Mouse (Mus musculus): ENCODE results near the gene Krt33a. TPM values are rescaled to one million over a fixed set of nuclear protein-coding genes. Genes with fewer than 3 reads are reported as not detected.

The Krt33a gene
- polyA plus RNA-seq (2012; rRNA removed) = not detected in 2 replicates

DNA sequence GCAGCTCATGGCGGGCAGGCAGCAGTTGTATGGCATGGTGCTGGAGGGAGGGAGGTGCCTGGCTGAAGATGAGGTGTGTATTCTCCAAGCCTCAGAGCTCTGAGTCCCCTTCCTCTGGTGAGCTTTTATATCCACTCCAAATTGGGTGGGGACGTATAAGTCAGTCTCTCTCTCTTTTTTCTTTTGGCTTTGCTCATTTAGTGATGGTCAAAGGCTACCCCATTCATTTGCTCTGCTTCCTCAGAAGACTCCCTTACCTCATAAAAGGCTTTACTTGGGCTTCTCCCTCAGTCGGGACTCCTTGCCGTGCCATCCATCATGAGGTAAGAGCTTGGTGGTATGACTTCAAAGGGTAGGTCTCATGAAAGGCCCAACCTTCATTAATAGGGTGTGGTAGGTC is at the start of gene Krt33a:
TSS of gene Krt33a (minus strand) at position 101 of the 400 bp plus-strand sequence.
- no peak within 1 kb of the TSS for H3K27ac ChIP-seq (ENCODE audit: insufficient read depth, low read depth, low read length)
- WGBS = 67% methylated on average over 4 of the region's 4 CpGs

DNA sequence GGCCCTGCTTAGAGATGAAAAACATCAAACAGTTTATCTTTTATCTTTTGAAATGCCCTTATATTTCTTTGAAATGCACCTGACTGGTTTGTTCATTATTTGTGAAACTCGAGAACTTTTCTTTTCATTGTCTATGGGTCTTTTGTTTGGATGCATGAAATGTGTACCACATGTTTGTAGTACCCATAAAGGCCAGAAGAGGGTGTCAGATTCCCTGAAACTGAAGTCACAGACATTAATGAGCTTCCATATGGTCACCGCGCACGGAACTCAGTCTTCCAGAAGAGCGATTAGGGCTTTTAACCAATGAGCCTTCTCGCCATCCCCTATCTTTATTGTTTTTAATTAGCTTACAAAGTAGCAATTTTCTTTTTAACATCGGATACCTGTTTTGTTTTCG is 42.9 kb upstream of the Krt33a start:
- Histone ChIP-seq H3K27me3 (ENCODE audit: control insufficient read depth, insufficient read depth, low read length) (no peaks in the 10 kb centered on the region), H3K36me3 (ENCODE audit: control insufficient read depth, insufficient read depth, low read length) (no peaks in the 10 kb centered on the region), H3K4me3 (ENCODE audit: low read depth, low read length) (no peak overlapping the region), H3K27ac (ENCODE audit: insufficient read depth, low read depth, low read length) (no peak overlapping the region), H3K4me1 (ENCODE audit: control insufficient read depth, insufficient read depth, insufficient read length, low read length) (no peaks in the 10 kb centered on the region)
- no peak for TF ChIP-seq CTCF (IDR thresholded peaks at IDR 0.05; ENCODE audit: extremely low read depth, insufficient read length, insufficient replicate concordance, low read depth, low read length)
- no peak for TF ChIP-seq POLR2A (IDR thresholded peaks at IDR 0.05; ENCODE audit: low read depth, low read length)
- WGBS = 87% methylated on average over 8 of the region's 8 CpGs

More for the DNA sequence above, at the start of gene Krt33a:
- TF ChIP-seq CTCF (IDR thresholded peaks at IDR 0.05; ENCODE audit: extremely low read depth, insufficient read length, insufficient replicate concordance, low read depth, low read length) (no peak), POLR2A (IDR thresholded peaks at IDR 0.05; ENCODE audit: low read depth, low read length) (no peak)
- Histone ChIP-seq H3K4me3 (ENCODE audit: low read depth, low read length) (no peak within 1 kb of the TSS), H3K27me3 (ENCODE audit: control insufficient read depth, insufficient read depth, low read length) (no peaks in the 10 kb centered on the region), H3K36me3 (ENCODE audit: control insufficient read depth, insufficient read depth, low read length) (no peaks in the 10 kb centered on the region), H3K4me1 (ENCODE audit: control insufficient read depth, insufficient read depth, insufficient read length, low read length) (no peaks in the 10 kb centered on the region)

DNA sequence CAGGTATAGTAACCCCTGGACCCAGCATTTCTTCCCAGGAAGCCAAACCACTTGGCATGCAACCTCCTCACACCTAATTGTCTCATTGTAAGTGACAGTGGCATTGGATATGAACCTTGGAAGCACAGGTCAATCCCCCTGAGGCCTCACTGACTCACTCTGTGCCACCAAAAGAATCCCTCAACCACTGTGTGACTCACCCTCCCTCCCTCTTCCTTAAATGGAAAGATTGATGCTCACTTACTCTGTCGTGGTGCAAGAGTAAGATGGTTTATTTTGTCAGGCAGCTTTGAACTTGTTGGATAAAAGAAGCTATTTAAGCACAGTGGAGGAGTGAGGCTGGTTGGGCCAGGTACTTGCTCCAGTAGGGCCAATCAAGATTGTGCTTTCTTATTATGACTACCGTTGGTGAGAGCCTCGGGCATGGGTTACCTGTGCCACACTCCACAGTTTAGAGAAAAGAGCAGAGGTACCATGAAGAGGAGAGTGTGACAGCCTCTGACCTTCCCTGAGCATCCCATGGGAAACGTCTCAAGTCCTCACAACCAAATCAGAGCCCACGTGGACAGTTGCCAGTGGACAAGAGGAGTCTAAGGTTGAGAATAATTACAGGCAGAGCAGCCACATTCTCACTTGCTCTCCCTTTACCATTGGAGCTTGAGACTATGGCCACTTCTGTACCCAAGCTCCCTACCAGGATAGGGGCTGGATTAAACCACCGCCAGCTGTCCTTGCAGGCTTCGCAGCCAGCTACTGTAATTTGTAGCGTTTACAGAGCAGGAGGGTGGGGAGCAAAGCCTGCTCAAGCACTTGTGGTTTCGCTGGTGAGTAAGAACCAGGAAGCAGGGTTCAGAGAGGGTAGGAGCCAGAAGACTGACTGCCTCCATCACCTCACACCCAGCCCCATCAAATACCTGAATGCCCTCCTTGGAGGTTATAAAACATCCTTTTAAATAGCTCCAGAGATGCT is 40.0 kb upstream of the Krt33a start:
- no peak overlapping the region for H3K27ac ChIP-seq (ENCODE audit: insufficient read depth, low read depth, low read length)
- no peak overlapping the region for H3K4me3 ChIP-seq (ENCODE audit: low read depth, low read length)
- no peaks in the 10 kb centered on the region for H3K36me3 ChIP-seq (ENCODE audit: control insufficient read depth, insufficient read depth, low read length)
- WGBS = 43% methylated on average over 9 of the region's 9 CpGs
- TF ChIP-seq CTCF (IDR thresholded peaks at IDR 0.05; ENCODE audit: extremely low read depth, insufficient read length, insufficient replicate concordance, low read depth, low read length) (no peak), POLR2A (IDR thresholded peaks at IDR 0.05; ENCODE audit: low read depth, low read length) (no peak)
- H3K4me1 ChIP-seq (ENCODE audit: control insufficient read depth, insufficient read depth, insufficient read length, low read length) = no peaks in the 10 kb centered on the region
- no peaks in the 10 kb centered on the region for H3K27me3 ChIP-seq (ENCODE audit: control insufficient read depth, insufficient read depth, low read length)

DNA sequence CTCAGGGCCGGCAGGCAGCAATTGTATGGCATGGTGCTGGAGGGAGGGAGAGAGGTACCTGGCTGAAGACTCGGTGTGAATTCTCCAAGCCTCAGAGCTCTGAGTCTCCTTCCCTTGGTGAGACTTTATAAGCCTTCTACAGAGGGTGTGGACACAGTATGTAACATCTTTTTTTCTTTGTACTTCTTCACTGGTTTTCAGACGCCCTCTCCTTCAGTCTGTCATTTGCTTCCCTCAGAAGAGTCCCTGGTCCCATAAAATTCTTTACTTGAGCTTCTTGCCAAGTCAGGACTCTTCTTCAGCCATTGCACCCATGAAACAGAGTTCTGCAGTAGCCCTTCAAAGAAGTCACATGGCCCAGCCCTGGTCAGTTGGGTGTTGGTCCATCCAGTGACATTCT is 34.4 kb upstream of the Krt33a start, which contains the start of gene Krt31:
TSS of gene Krt31 (minus strand) at position 101 of the 400 bp plus-strand sequence.
- H3K27me3 ChIP-seq (ENCODE audit: control insufficient read depth, insufficient read depth, low read length) = no peaks in the 10 kb centered on the region
- TF ChIP-seq POLR2A (IDR thresholded peaks at IDR 0.05; ENCODE audit: low read depth, low read length) (no peak), CTCF (IDR thresholded peaks at IDR 0.05; ENCODE audit: extremely low read depth, insufficient read length, insufficient replicate concordance, low read depth, low read length) (no peak)
- H3K36me3 ChIP-seq (ENCODE audit: control insufficient read depth, insufficient read depth, low read length) = no peaks in the 10 kb centered on the region
- H3K4me1 ChIP-seq (ENCODE audit: control insufficient read depth, insufficient read depth, insufficient read length, low read length) = peaks cover 13% of the 10 kb centered on the region
- 89% methylated on average over 3 of the region's 3 CpGs for WGBS
- no peak within 1 kb of the TSS for H3K4me3 ChIP-seq (ENCODE audit: low read depth, low read length)
- no peak within 1 kb of the TSS for H3K27ac ChIP-seq (ENCODE audit: insufficient read depth, low read depth, low read length)

DNA sequence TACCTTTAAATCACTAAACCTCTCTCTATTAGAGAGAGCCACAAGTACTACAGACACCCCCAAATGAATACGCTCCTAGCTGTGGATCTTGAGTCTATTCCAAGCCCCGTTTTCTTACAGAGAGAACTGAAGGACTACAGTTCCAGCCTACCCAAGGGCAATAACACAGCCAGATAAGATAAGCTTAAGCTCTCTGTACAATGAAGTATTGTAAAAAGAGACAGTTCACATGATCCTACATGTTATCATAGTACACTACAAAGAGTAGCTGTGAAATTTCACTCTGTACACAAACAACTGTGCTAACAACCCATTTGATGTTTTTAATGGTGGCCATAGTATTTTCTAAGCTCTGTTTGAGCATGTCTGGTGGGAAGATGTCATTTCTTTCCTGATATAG is 31.2 kb upstream of the Krt33a start:
- Histone ChIP-seq H3K4me3 (ENCODE audit: low read depth, low read length) (no peak overlapping the region), H3K27ac (ENCODE audit: insufficient read depth, low read depth, low read length) (no peak overlapping the region), H3K36me3 (ENCODE audit: control insufficient read depth, insufficient read depth, low read length) (no peaks in the 10 kb centered on the region), H3K27me3 (ENCODE audit: control insufficient read depth, insufficient read depth, low read length) (no peaks in the 10 kb centered on the region), H3K4me1 (ENCODE audit: control insufficient read depth, insufficient read depth, insufficient read length, low read length) (peaks cover 13% of the 10 kb centered on the region)
- 24% methylated on average over 2 of the region's 2 CpGs for WGBS
- no peak for TF ChIP-seq POLR2A (IDR thresholded peaks at IDR 0.05; ENCODE audit: low read depth, low read length)
- no peak for TF ChIP-seq CTCF (IDR thresholded peaks at IDR 0.05; ENCODE audit: extremely low read depth, insufficient read length, insufficient replicate concordance, low read depth, low read length)

DNA sequence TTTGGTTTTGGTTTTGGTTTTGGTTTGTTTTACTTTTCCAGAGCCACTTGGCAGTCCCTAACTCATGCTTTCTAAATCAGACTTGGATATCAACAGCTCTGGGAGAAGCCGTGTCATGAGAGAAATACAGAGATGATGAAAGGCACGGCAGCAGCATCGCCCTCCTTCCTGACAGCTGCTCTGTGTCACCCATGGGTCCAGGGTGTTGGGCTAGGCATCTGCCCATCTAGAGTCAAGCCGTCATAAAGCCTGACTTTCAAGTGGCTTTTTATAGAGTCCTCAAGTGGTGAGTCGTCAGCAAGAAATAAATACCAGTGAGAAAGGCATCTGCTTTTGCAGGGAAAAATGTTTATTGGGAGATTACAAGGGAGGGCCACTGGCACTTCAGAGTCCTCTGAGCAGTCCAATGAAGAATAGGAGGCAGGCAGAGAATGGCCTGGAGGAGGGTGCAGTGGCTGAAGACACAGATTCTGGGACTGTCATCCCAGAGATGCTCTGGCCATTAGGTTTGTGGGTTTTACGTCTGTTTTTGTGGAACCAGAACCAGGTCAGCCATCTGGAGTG is 30.4 kb upstream of the Krt33a start:
- no peaks in the 10 kb centered on the region for H3K36me3 ChIP-seq (ENCODE audit: control insufficient read depth, insufficient read depth, low read length)
- TF ChIP-seq CTCF (IDR thresholded peaks at IDR 0.05; ENCODE audit: extremely low read depth, insufficient read length, insufficient replicate concordance, low read depth, low read length) (no peak), POLR2A (IDR thresholded peaks at IDR 0.05; ENCODE audit: low read depth, low read length) (no peak)
- peaks cover 13% of the 10 kb centered on the region for H3K4me1 ChIP-seq (ENCODE audit: control insufficient read depth, insufficient read depth, insufficient read length, low read length)
- WGBS = 17% methylated on average over 6 of the region's 6 CpGs
- 0 out of 2 replicates have a peak overlapping the region, but pooled peaks have one; percentile 41 for H3K27ac ChIP-seq (ENCODE audit: insufficient read depth, low read depth, low read length)
- H3K27me3 ChIP-seq (ENCODE audit: control insufficient read depth, insufficient read depth, low read length) = no peaks in the 10 kb centered on the region
- H3K4me3 ChIP-seq (ENCODE audit: low read depth, low read length) = peak overlapping the region; percentile 40

DNA sequence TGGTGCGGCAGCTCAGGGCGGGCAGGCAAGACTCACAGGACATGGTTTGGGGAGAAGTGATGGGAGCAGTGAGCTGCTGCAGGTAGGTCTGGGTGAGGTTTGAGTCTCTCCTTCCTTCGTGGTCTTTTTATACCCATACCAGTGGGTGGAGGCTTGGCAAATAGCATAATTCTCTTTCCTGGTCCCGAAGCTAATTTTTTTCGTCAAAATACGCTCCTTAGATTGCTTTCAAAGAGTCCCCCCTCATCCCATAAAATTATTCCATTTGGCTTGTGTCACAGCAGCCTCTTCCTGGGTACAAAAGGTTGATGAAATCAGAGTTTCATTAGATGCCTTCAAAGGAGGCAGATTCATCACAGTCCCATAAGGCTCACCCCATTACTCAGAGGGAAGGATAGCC is 25.4 kb upstream of the Krt33a start, which contains the start of gene Krt34:
TSS of gene Krt34 (minus strand) at position 101 of the 400 bp plus-strand sequence.
- peaks cover 5% of the 10 kb centered on the region for H3K4me1 ChIP-seq (ENCODE audit: control insufficient read depth, insufficient read depth, insufficient read length, low read length)
- no peaks in the 10 kb centered on the region for H3K36me3 ChIP-seq (ENCODE audit: control insufficient read depth, insufficient read depth, low read length)
- WGBS = 93% methylated on average over 6 of the region's 6 CpGs
- no peak within 1 kb of the TSS for H3K4me3 ChIP-seq (ENCODE audit: low read depth, low read length)
- H3K27me3 ChIP-seq (ENCODE audit: control insufficient read depth, insufficient read depth, low read length) = no peaks in the 10 kb centered on the region
- H3K27ac ChIP-seq (ENCODE audit: insufficient read depth, low read depth, low read length) = no peak within 1 kb of the TSS
- no peak for TF ChIP-seq CTCF (IDR thresholded peaks at IDR 0.05; ENCODE audit: extremely low read depth, insufficient read length, insufficient replicate concordance, low read depth, low read length)
- TF ChIP-seq POLR2A (IDR thresholded peaks at IDR 0.05; ENCODE audit: low read depth, low read length) = no peak
